Mouse (Mus musculus) thymus, postnatal 0 days (tissue): Measurements from ENCODE around the gene Gas2l3. TPM values are rescaled to one million over a fixed set of nuclear protein-coding genes. Genes with fewer than 3 reads are reported as not detected.

Experiments
- DNase-seq: peaks from one replicate; pipeline ENCODE4 v3.0.0-alpha.2; 2015; ENCODE audit warnings: low spot score
- polyA plus RNA-seq: library from polyadenylated mRNA; unstranded; fragments of >200 nt; fragmentation: Nextera tagmentation; extraction: Ambion mirVana; gene quantifications from 2 replicates; pipeline ENCODE4 v1.2.1, GENCODE M21; 2015

The Gas2l3 gene
- 7.9 and 10.4 TPM in 2 replicates for polyA plus RNA-seq

DNA sequence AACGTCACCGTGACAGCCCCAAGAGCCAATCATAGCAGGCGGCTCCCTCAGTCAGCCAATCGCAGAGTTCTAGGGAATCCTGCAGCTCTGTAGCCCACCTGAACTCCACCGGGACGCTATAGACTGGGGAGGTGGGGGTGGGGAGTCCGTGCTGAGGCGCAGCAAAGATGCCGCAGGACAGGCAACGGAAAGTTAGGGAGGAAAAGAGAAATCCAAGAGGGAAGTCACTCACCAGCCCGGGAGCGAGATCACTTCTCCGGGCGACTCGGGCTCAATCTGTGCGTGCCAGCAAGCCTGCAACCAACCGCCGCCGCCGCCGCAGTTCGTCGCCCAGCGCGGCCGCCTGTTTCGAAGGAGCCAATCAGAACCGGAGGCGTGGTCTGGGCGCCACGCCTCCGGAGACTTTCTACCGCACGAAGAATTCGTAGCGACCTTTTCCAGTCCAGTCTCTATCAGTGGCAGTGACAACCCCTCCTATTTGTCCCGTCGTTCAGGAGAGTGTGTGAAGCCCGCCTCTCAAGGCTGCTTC lies at the start of gene Gas2l3:
Gas2l3 (minus strand) TSS at position 345 of the 529 bp plus-strand sequence.
- peak; percentile 88 for DNase-seq

- DNase-seq, result no peak
These were observed 47.6 kb upstream of the Gas2l3 start for GRCm38 (mm10) chr10:89491321-89491720.

GRCm38 (mm10) chr10:89490250-89490649 lies 46.5 kb upstream of the Gas2l3 start:
- no peak for DNase-seq

DNA sequence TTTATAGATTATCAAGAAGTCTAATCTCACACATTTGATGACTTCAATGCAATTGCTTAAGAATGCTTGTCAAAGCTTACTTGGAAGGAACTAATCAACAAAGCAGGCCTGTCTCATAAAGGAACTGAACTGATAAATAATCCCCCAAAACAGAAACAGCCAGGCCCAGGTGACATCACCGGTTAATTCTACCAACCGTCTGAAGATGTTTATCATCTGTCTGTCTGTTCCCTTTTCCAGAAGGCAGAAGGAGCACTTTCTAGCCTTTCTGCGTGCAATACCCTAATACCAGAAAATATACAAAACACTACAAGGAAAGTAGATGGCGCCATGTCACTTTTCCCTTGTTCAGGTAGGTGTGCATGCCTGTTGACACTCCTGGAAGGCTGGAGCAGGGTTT lies 45.7 kb upstream of the Gas2l3 start:
- DNase-seq, result no peak

DNA sequence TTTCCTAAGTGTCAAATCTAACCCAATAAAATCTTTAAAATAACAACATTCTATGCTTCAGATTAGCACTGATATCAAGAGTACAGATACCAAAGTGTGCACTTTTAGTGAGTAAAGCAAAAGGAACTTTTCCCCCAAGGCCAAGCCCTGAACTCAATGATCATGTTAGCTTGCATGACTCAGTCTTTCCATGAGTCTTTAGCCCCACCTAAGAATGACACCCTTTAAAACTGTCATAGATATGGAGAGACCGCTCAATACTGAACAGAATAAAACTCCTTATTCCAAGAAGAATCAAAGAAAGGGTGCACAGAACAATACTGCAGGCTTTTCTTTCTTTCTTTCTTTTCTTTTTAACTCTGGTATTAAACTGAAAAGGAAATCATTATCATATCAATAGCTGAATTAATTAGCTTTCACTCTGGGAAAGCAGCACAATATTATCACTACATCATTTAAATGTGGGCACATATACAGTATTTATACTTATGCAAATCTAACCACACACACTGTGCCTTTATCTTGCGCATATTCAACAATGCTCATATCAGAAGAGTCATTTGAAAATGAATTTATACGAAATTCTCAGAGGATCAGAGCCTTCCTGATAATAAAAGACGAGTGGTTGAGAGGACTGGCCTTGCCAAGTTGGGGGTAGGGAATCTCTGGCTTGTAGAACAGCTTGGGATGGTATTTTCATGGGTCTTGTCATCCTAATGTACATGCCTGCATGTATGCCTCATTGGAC lies 43.4 kb upstream of the Gas2l3 start:
- no peak for DNase-seq

DNA sequence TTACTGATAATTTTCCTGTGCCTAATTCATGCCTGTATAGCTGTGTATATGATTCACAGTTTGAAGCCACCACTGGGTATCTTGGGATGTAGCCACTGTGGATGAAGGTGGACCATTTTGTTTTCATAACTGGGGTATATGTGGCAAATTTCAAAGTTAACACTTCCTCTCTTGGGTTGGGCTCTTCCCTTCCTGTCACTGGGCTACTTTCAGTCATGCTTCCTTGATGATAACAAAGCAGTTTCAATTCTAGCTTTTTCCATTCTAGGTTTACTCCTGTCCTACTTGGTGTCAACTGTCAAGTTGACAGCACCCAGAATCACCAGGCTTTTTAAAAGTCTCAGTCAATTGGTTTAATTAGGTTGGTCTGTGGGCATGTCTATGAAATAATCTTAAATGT lies 41.1 kb upstream of the Gas2l3 start:
- no peak for DNase-seq

DNA sequence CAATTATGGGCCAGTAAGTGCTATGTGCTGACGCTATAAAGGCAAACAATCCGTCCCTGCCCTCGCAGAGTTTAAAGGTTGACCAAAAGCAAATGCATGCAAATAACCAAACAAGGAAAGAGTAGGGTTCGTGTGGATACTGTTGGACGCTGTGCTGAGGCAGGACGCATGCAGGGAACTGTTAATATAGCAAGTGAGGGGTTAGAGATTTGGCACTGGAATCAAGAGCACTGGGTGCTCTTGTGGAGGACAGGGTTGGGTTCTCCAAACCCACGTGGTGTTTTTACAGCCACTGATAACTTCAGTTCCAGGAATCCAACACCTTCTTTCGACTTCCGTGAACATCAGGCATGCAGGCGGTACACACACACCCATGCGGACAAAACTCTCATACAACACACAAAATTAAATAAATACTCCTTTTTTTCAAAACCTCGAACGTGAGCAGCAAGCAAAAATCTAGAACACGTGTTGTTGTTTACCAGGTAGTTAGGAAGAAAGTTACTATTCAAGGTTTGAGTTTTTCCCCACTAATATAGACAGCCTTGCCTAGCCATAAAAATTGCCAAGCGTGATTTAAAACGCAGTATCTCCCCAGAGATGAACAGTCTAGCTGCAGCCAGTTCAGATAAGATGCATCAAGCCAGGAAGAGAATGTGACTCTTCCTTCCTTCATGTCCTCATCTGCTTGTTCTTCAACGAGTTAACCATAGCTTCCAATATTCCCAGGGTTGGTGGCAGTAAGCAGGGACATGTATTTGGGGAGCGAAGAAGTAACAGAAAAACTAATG lies 40.2 kb upstream of the Gas2l3 start:
- no peak for DNase-seq

DNA sequence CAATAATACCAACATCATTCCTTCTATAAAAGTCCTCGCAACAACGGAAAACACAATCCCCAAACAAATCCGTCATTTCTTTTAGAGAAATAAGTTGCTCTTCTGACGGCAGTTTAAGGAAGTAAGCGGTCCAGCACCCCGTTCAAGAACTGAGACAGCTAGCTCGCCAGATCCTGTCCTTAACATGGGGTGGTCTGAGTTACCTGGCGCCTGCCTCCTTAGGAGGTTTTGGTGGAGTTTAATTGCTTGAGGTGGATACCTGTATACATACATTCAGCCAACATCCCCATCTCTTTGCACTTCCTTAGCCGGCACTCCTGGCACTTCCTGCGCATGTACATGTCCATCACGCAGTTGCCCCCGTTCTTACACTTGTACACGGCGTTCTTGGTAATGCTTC lies 39.3 kb upstream of the Gas2l3 start:
- DNase-seq, result no peak

DNA sequence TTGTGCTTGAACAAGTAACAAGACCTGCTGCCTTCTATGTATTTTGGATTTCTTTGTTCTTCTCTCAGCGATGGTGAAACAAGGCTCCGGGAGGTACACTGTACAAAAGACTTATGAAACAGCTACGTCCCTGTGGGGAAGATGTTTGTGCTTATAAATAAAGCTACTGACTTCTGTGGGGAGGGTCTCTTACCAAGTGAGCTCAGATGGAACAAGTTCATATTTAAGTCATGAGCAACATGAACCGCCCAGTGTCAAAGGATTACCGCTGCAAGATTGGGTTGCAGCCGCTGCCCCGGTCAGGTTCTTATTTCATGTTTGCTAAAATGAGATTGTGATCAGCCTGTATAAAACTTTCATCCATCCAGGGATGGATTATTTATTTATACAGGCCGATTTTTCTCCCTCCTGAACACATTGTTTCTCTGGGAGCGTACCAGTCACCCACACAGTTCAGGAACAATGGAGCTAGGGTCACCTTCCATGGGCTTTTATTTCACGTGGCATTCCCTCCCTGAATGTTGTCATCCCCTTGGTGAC lies 38.4 kb upstream of the Gas2l3 start:
- DNase-seq, result no peak

- DNase-seq, result no peak
These were observed 37.9 kb upstream of the Gas2l3 start for GRCm38 (mm10) chr10:89481638-89482037.

- no peak for DNase-seq
These were observed 35.0 kb upstream of the Gas2l3 start for GRCm38 (mm10) chr10:89478766-89479165.

DNA sequence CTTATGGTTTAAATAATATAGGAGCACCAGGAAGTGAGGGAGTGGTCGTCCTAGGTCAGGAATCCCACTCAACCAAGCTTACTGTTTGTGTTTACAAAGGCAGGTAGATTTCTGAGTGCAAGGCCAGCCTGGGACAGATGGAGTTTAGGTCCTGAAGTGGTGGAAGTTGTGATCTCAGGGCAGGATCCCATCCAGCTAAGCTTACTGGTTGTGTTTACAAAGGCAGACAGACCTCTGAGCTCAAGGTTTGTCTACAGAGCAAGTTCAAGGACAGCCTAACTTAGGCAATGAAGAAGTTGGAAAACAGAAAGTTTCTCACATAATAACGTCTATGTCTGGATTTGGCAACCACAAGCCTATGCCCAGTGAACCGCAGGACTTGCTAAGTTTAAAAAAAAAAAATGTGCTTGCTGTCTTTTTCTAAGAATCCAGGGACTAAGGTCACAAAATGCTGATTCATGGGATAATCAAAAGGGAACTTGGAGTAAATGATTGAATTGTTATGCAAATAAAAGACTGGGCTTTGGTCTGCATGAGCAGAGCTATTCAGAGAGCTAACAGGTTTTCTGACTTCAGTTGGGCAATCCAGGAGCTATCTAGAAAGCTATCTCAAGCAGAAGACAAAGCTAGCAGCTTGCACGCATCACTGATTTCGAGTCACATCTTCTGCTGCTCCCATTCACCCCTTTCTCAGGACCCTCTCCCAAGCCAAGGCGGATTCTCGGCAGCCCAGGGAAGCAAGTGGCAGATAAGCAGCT lies 27.0 kb upstream of the Gas2l3 start:
- no peak for DNase-seq

- DNase-seq, result no peak
These were observed 21.1 kb upstream of the Gas2l3 start for GRCm38 (mm10) chr10:89464760-89465405.

DNA sequence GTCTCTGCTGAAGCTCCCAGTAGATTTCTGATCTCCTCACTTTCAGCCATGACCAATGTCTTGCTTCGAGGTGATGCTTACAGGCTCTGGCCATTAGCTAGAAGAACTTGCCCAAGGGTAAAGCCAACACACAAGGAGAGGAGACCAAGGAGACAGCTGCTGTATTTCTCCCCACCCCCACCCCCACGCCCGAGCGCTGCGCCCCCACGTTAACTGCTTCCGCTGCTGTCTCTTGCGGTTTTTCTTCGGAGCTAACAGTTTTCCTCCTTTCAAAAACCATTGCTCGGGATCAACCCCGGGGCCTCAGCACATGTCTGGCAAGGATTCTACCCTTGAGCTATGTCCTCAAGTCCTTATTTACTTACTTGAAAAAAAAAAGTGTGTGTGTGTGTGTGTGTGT lies 19.1 kb upstream of the Gas2l3 start:
- peak; percentile 57 for DNase-seq

DNA sequence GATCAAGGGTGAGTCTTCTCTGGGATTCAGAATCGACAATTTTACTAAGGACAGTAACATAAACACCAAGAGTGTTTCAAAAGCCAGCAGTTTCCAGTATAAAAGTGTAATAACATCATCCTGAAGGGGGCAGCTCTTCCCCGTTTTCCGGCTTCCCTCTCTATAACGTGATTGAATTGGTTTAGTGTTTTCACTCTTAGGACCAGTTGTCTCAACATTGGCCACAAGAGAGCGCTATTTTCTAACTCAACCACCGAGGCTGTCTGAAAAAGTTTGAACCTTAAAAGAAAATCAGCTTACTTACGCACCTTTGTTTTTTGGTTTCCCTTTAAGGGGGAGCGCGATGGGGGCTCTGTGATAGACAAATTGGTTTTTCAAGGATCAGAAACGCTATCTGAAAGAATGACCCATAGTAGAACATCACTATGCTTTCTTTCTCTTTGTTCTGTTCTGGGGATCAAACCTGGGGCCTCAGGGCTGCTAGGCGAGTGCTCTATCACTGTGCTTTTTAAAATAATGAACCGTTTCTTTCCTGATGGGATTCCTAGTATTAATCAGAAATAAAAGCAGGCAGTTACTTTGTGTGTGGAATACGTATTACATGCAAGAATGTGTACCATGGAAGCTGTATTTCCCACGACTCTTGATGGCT lies 18.2 kb upstream of the Gas2l3 start:
- DNase-seq, result peak; percentile 94

DNA sequence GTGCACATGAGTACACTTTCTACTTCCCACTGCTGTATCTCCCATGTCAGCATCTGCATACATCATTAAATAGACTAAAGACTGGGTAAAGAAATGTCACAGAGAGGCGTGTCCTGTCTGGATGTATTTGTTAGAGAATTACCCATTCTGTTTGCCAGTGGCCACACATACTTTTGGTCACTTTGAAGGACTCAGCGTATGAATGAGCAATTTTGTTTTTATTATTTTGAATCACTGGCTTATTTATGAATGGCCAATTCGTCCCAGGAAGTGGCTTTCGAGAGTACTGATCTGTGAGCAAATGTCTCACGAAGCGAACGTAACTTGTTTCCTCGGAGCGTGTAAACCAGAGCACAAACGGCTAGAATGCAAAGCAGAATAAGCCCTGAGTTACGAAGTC lies 17.2 kb upstream of the Gas2l3 start:
- DNase-seq, result no peak

DNA sequence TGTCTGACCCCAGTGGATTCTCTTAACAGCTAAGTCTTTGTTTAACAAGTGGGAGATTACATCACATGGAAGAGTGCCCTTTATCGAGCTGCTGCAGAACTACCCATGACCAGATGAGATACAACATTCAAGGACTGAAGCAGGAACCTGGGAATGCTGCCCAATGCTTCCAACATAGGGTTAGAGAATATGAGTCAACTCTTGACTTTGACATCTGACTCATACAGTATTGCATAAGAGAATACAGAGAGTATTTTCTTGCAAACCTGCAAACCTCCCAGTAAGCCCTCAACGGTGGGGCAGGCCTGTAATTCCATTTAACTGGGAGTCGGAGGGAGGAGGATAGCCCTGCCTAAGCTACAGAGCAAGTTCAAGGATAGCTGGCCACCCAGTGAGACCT lies 15.0 kb upstream of the Gas2l3 start:
- DNase-seq, result no peak

DNA sequence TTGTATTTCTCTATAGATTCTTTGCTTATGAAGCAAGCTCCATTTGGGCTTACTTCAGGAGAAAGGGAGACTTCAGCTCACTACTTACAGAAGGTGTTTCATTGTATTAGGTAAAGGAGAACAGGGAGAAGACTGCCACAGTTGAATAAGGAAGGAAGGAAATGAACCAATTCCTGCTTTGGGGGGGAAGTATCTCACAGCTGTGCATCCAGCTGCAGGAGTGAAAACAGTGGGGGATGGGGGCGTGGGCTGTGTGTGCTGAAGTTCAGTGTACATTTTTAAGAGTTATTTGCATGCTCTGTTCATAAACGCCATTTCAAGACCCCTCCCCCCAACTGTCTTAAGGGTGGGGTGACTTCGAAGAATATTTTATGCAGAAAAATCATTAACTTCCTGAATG lies 10.0 kb upstream of the Gas2l3 start:
- DNase-seq, result peak; percentile 14

DNA sequence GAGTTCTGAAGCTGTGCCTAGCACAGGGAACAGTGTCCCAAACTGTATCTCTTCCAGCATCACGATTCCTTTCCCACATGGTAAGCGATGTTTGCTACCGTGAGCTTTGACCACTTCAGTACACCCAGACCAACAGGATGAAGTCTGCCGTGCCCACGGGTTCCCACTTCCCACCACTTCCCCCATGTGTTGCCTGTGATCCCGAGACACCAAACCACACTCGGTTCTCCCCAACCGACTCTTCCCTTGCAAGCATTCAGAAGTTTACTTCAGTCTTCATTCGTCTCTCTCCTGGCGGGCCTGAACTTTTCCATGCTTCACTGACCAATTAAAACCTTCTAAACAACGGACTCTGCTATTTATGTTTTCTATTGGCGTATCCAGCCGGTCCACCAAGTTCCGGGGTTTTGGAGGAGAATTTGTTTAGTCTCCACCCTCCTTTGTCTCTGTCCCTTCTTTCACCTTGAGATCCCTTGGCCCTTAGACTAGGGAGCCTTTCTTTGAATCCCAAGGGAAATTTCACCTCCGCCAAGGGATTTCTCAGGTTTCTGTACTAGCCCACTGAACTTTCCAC lies 9.4 kb upstream of the Gas2l3 start:
- DNase-seq, result no peak

GRCm38 (mm10) chr10:89450411-89450810 lies 6.6 kb upstream of the Gas2l3 start:
- no peak for DNase-seq
